In the genomic region with DNA sequence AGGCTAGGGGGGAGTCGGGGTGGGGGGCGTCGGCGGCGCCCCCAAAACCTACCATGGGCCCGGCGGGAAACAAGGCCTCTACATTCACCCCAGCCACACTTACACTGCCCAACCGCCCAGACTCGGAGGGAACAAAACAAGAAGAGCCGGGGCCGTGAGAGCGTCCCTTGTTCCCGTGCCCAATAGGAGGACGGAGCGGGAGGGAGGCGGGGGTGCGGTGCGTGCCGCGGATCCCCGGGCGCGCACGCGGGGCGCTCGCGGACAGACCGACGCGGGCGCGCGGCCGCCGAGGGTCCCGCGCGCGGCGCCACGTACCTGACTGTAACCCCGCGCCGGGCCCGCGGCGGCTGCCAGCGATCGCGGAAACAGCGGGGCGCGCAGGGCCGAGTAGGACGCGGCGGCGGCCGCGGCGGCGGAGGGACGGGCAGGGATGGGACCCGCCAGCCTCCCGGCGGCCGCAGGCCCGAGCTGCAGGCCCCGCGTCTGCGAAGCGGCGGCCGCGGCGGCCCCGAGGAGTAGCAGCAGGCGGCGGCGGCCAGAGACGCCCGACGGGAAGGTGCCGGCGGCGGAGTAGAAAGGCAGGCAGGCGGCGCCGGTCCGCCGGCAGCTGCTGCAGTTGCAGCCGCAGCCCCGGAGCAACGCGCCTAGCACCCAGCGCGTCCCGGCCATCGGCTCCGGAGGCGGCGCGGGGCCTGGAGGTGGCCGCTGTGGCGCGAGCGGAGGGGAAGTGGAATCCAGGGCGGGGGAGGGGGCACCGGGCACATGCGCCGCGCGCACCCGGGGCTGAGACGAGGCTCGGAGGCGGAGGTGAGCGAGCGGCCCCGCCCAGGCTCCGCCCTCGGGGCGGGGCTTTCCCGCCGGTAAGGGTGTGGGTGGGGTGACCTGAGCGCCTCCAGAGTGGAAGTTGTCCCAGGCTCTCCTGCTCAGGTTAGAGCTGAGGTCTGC, we compare ENCODE assay signal across 8 mouse cellular contexts. TPM values are rescaled to one million over a fixed set of nuclear protein-coding genes. Genes with fewer than 3 reads are reported as not detected.
A peak's percentile ranks its signal among the peaks of the same experiment; 100 is the strongest.
DNase-seq lines count a peak whose midpoint lies in the region; ATAC-seq and TF ChIP-seq lines count a peak whose summit lies in the region.

A gene (minus strand): TSS at position 729 of the 945 bp plus-strand sequence.

- H3K4me2 ChIP-seq in lung, postnatal 0 days (replicated peaks; ENCODE audit: low read depth, low read length) = peak within 1 kb of the TSS; percentile 87

- peaks cover 3 to 21% of the 10 kb centered on the region in 2 experiments; a peak in 3 of 4 replicates for H3K36me3 ChIP-seq in MEL (ENCODE audit: control insufficient read depth in 1 of 2, insufficient read depth in 2 of 2, low read length in 2 of 2)
- no peaks in the 10 kb centered on the region for H3K36me3 ChIP-seq in lung, postnatal 0 days (ENCODE audit: insufficient read depth, low read length)

- H3K9me3 ChIP-seq in MEL (replicated peaks; ENCODE audit: insufficient read depth, low read length) = no peaks in the 10 kb centered on the region
- H3K9me3 ChIP-seq in lung, postnatal 0 days (ENCODE audit: low read length) = no peaks in the 10 kb centered on the region

- peaks cover 5 to 15% of the 10 kb centered on the region in 2 experiments for H3K4me1 ChIP-seq in MEL (ENCODE audit: control insufficient read depth in 1 of 2, insufficient read depth in 2 of 2, low read length in 2 of 2)
- peaks cover 7% of the 10 kb centered on the region for H3K4me1 ChIP-seq in cerebellum, adult 2 months (ENCODE audit: control insufficient read depth, insufficient read depth, low read length)
- H3K4me1 ChIP-seq in lung, postnatal 0 days (ENCODE audit: insufficient read depth, low read depth, low read length) = peaks cover 3% of the 10 kb centered on the region; the same call in 1 of the 2 replicates

- no peak for TF ChIP-seq CTCF in MEL (IDR thresholded peaks at IDR 0.05 in 2 of 3, conservative IDR thresholded peaks at IDR 0.05 in 1 of 3; ENCODE audit: control insufficient read depth in 1 of 3, insufficient read depth in 1 of 3, low read depth in 2 of 3, low read length in 3 of 3, poor library complexity in 1 of 3, severe bottlenecking in 1 of 3)
- TF ChIP-seq CTCF in cerebellum, adult 2 months (IDR thresholded peaks at IDR 0.05; ENCODE audit: borderline replicate concordance, insufficient read depth, low read depth, low read length) = no peak
- no peak for TF ChIP-seq CTCF in lung, postnatal 0 days (IDR thresholded peaks at IDR 0.05)

- under 1% methylated on average over 122 of the region's 127 CpGs for WGBS in cerebellum, adult 2 months
- WGBS in lung, postnatal 0 days = under 1% methylated on average over 82 of the region's 127 CpGs

- peaks cover 20% of the 10 kb centered on the region for H3K79me2 ChIP-seq in MEL (ENCODE audit: control insufficient read depth, insufficient read depth, low read length, poor library complexity)

- DNase-seq in MEL (ENCODE audit: low read depth, low spot score) = peak; percentile 91
- DNase-seq in cerebellum, adult 2 months = peak; percentile 93 to 95
- peak; percentile 91 for DNase-seq in forelimb bud, embryonic 11.5 days (ENCODE audit: low read depth, low spot score)
- peak; percentile 90 for DNase-seq in layer of hippocampus, adult 9-11 months
- DNase-seq in lung, postnatal 0 days (ENCODE audit: low spot score) = peak; percentile 94
- DNase-seq in ovary, postnatal 14 days (ENCODE audit: low spot score) = peak; percentile 85
- DNase-seq in thymus, postnatal 14 days = peak; percentile 96

- peak within 1 kb of the TSS; percentile 99 for H3K9ac ChIP-seq in MEL (ENCODE audit: control insufficient read depth, low read depth, low read length, poor library complexity, severe bottlenecking)
- peak within 1 kb of the TSS; percentile 91 for H3K9ac ChIP-seq in lung, postnatal 0 days (replicated peaks; ENCODE audit: low read depth)

- peak; percentile 74 to 82 for TF ChIP-seq POLR2A in MEL (IDR thresholded peaks at IDR 0.05; ENCODE audit: control insufficient read depth in 1 of 2, insufficient read depth in 1 of 2, low read depth in 1 of 2, low read length in 2 of 2, poor library complexity in 1 of 2)
- peak; percentile 63; the same call in 1 of the 2 replicates for TF ChIP-seq POLR2A in cerebellum, adult 2 months (IDR thresholded peaks at IDR 0.05; ENCODE audit: borderline replicate concordance, insufficient read depth, low read length)

- peak; percentile 78 to 80 for ATAC-seq in hematopoietic stem cell, adult 5-6 weeks (replicated peaks in 1 of 2; ENCODE audit: insufficient read depth in 1 of 2, low FRiP score in 2 of 2, low TSS enrichment in 1 of 2, low read depth in 1 of 2, poor library complexity in 2 of 2, severe bottlenecking in 2 of 2)
- peak; percentile 91 for ATAC-seq in lung, postnatal 0 days

- TF ChIP-seq EP300 in MEL (IDR thresholded peaks at IDR 0.05; ENCODE audit: low read depth in 1 of 2, low read length in 2 of 2) = no peak
- no peak for TF ChIP-seq EP300 in lung, postnatal 0 days (IDR thresholded peaks at IDR 0.05)

- H3K27ac ChIP-seq in MEL (ENCODE audit: control insufficient read depth, low read depth, low read length) = peak within 1 kb of the TSS; percentile 68
- H3K27ac ChIP-seq in cerebellum, adult 2 months (ENCODE audit: insufficient read depth, low read length) = peak within 1 kb of the TSS; percentile 90
- H3K27ac ChIP-seq in lung, postnatal 0 days (ENCODE audit: low read length) = peak within 1 kb of the TSS; percentile 98

- TF ChIP-seq RAD21 in MEL (IDR thresholded peaks at IDR 0.05; ENCODE audit: low read depth, low read length) = no peak

- H3K4me3 ChIP-seq in MEL (ENCODE audit: control insufficient read depth in 1 of 2, insufficient read depth in 1 of 2, low read depth in 2 of 2, low read length in 2 of 2) = peak within 1 kb of the TSS; percentile 77 to 91
- H3K4me3 ChIP-seq in cerebellum, adult 2 months (replicated peaks; ENCODE audit: insufficient read depth, low read depth, low read length) = peak within 1 kb of the TSS; percentile 99
- H3K4me3 ChIP-seq in lung, postnatal 0 days (ENCODE audit: low read depth, low read length) = peak within 1 kb of the TSS; percentile 94

- no peaks in the 10 kb centered on the region for H3K27me3 ChIP-seq in MEL (ENCODE audit: control insufficient read depth in 1 of 2, insufficient read depth in 2 of 2, low read length in 2 of 2)
- no peaks in the 10 kb centered on the region for H3K27me3 ChIP-seq in cerebellum, adult 2 months (ENCODE audit: control insufficient read depth, insufficient read depth, low read length)
- H3K27me3 ChIP-seq in lung, postnatal 0 days (replicated peaks; ENCODE audit: insufficient read depth, low read length) = no peaks in the 10 kb centered on the region

TF ChIP-seq in MEL, 35 proteins besides CTCF, POLR2A, EP300 and RAD21 (continues in another document):
- TF ChIP-seq ZNF384 (IDR thresholded peaks at IDR 0.05; ENCODE audit: low read depth, low read length) = no peak
- TF ChIP-seq MAFK (IDR thresholded peaks at IDR 0.05; ENCODE audit: borderline replicate concordance, low read depth, low read length) = no peak
- no peak for TF ChIP-seq ZKSCAN1 (IDR thresholded peaks at IDR 0.05; ENCODE audit: low read depth, low read length)
- peak; percentile 60; the same call in 1 of the 2 replicates for TF ChIP-seq MAX (IDR thresholded peaks at IDR 0.05; ENCODE audit: low read length)
- no peak for TF ChIP-seq E2F4 (IDR thresholded peaks at IDR 0.05; ENCODE audit: borderline replicate concordance, low read depth, low read length)
- TF ChIP-seq ETS1 (IDR thresholded peaks at IDR 0.05; ENCODE audit: low read depth, low read length) = 0 out of 2 replicates have a peak, but pooled peaks have one; percentile 11
- no peak for TF ChIP-seq JUND (IDR thresholded peaks at IDR 0.05; ENCODE audit: low read depth, low read length)
- TF ChIP-seq UBTF (IDR thresholded peaks at IDR 0.05; ENCODE audit: borderline replicate concordance, insufficient read depth, low read depth, low read length) = 0 out of 2 replicates have a peak, but pooled peaks have one; percentile 47
- peak; percentile 34; the same call in 1 of the 2 replicates for TF ChIP-seq TCF12 (IDR thresholded peaks at IDR 0.05; ENCODE audit: low read depth, low read length)
- no peak for TF ChIP-seq POLR2AphosphoS5 (IDR thresholded peaks at IDR 0.05; ENCODE audit: borderline replicate concordance, low read depth, low read length)
- TF ChIP-seq GATA1 (IDR thresholded peaks at IDR 0.05; ENCODE audit: low read depth, low read length) = no peak
- 0 out of 2 replicates have a peak, but pooled peaks have one; percentile 18 for TF ChIP-seq USF1 (IDR thresholded peaks at IDR 0.05; ENCODE audit: low read depth, low read length)
- TF ChIP-seq ZMIZ1 (IDR thresholded peaks at IDR 0.05; ENCODE audit: low read depth, low read length) = peak; percentile 30; the same call in 1 of the 2 replicates
- TF ChIP-seq BHLHE40 (IDR thresholded peaks at IDR 0.05; ENCODE audit: borderline replicate concordance, low read depth, low read length) = no peak
- TF ChIP-seq MXI1 (IDR thresholded peaks at IDR 0.05; ENCODE audit: low read depth, low read length) = peak; percentile 69; the same call in 1 of the 2 replicates
- 0 out of 2 replicates have a peak, but pooled peaks have one; percentile 28 for TF ChIP-seq MYC (IDR thresholded peaks at IDR 0.05; ENCODE audit: low read depth, low read length)
- no peak for TF ChIP-seq MYB (IDR thresholded peaks at IDR 0.05; ENCODE audit: low read depth, low read length)
- TF ChIP-seq NRF1 (IDR thresholded peaks at IDR 0.05; ENCODE audit: insufficient read depth, low read depth, low read length, poor library complexity, severe bottlenecking) = peak; percentile 78
- TF ChIP-seq RCOR1 (IDR thresholded peaks at IDR 0.05; ENCODE audit: low read depth, low read length) = 0 out of 2 replicates have a peak, but pooled peaks have one; percentile 9
- 0 out of 2 replicates have a peak, but pooled peaks have one; percentile 25 for TF ChIP-seq TBP (IDR thresholded peaks at IDR 0.05; ENCODE audit: low read depth, low read length)
- no peak for TF ChIP-seq CHD2 (IDR thresholded peaks at IDR 0.05; ENCODE audit: low read length)
- no peak for TF ChIP-seq MEF2A (IDR thresholded peaks at IDR 0.05; ENCODE audit: extremely low read depth, insufficient replicate concordance, low read depth, low read length, poor library complexity, severe bottlenecking)
- peak; percentile 90 for TF ChIP-seq NELFE (IDR thresholded peaks at IDR 0.05; ENCODE audit: low read depth, low read length)
- TF ChIP-seq ELF1 (IDR thresholded peaks at IDR 0.05; ENCODE audit: low read depth, low read length) = peak; percentile 59; the same call in 1 of the 2 replicates

RNA-seq across cellular contexts. Expression of the gene that starts here (rescaled TPM):
- total RNA-seq in MEL (2012; rRNA removed) = 49.4 and 50.0 TPM in 2 replicates
- 10 to 100 TPM in 1 of 2 experiments, not detected in 1; 62.8 TPM for polyA plus RNA-seq in MEL (2012; ENCODE audit: insufficient read depth in 1 of 2, insufficient read length in 2 of 2, low read depth in 1 of 2, low replicate concordance in 2 of 2, missing spikeins in 1 of 2)
- polyA plus RNA-seq in cerebellum, adult 2 months (2012; rRNA removed) = 113 and 120 TPM in 2 replicates
- 80.8 and 112 TPM in 2 replicates for total RNA-seq in hematopoietic stem cell, adult 5-6 weeks (2017)
- 45.4 and 46.0 TPM in 2 replicates for polyA plus RNA-seq in lung, postnatal 0 days (2015; fragmentation: Nextera tagmentation; extraction: Ambion mirVana)

Comparison
In these comparisons a context has a peak if more than half of its experiments do, and no peak if none do; other contexts are left out.
1. Peak in every context shown above with its lines: DNase-seq, ATAC-seq, H3K4me3 ChIP-seq and H3K27ac ChIP-seq.